Mouse (Mus musculus) induced T-regulatory cell, adult 2 months (primary cell): ENCODE data around the gene Bcam.
"Not testable (repeated sequence)": the region's sequence is repeated elsewhere in the genome, so short reads cannot be mapped to it uniquely, and the experiment has no call there.

Experiments used
- DNase-seq: peaks from one replicate; pipeline ENCODE4 v3.0.0-alpha.2; 2012; ENCODE audit warnings: low read depth

The Bcam gene

DNA sequence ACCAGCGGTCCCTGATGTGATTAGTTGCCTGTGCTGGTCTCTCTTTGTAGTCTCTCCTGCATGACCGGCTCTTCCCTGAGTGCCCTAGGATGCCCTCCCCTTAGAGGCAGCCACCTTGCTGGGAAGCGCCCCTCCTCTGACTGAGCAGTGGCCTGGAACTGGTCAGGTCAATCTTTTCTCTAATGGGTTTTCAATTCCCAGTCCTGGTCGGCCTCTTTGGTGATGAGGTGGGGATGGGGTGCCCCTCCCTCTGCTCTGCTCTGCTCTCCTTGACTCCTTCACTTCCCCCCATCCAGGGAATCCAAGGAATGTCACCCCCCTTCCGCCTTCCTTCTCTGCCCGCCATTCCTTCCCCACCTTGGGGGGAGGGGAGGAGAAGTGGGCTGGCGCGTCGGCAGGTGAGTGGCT lies at the start of gene Bcam:
Gene Bcam, minus strand, starts transcription at position 33 of the 408 bp plus-strand sequence.
- no peak for DNase-seq

DNA sequence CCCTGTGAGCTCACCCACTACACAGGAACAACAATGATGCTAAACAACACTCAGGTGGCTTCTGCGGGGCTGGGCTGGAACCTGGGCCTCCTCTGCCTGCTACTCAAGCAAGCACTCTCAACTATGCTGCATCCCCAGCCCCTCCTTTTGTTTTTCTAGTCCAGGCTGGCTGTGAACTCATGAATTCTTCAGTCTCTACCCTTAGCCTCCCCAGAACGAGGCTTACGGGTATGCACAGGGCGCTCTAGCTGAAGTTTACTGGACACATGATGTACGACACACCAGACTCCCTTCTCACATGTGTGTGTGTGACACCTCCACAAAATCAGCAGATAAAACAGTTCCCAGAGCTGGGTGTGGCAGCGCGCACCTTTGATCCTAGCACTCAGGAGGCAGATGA lies 48.1 kb upstream of the Bcam start:
- DNase-seq: peak; percentile 62

DNA sequence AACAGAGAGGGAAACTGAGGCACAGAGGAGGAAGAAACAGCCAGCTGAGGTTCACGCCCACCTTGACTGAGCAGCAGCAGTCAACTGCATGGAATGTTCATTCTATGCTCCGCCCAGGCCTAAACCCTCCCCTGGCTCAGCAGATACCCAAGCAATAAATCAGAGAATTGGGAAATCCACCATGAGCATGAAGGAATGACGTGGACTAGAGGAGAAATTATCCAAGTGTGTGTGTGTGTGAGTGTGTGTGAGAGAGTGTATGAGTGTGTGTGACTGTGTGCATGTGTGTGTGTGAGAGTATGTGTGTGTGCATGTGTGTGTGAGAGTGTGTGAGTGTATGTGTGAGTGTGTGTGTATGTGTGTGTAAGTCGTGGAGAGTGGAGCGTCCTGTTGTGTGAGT lies 47.6 kb upstream of the Bcam start:
- no peak for DNase-seq

DNA sequence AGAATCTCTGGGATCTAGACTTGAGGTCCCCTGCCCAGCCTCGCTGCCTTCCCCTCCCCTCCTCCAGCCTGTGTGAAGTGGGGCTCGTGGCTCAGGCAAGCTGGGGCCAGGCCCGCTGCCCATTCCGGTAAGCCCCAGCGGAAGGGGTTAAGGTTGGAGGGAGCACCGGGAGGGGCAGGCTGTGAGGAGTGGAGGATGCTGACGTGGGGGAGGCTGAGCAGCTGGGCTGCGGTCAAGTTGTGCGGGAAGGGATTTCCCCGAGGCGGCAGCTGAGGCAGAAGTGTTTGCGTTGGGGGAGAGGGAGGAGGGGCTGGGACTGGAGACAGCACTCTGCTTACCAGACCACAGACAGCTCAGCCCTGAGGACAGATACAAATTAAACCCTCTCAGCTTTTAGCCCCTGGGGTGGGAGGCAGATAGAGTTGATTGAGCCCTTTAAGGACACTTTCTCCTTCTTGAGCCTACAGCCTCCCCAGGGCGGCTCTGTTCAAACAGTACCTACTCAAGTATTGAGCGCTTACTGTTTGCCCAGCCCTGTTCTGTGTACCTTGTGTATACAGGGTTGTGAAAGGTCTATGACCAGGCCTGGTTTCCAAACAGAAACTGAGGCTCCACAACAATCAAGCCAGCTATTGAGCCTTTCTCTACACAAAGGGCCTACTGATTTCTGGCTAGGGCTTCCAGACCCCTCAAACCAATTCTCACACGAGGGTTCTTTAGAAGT lies 46.7 kb upstream of the Bcam start:
- peak; percentile 96 for DNase-seq

DNA sequence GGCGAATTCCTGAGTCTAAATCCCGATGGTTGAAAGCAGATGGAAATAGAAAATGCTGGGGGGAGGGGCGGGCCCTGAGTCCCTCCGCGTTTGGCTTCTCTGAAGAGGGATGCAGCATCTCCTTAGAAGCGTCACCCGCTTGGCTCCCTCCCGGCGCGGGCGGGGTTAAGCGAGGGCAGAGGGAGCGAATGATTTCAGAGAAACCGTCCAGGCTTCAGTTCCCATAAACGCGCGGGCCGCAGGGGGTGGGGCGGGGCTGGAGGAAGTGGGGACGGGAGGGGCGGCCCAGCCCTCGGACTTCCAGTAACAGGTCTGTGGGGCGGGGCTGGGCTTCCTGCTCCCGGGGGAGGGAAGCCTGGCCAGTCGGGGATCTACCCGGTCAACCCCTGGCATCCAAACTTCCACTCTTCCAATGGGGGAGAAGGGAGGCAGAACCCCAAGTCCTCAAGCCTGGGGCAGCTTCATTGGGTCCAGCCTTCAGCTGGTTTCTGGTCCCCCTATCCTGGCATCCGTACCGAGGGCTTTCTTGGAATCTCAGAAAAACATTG lies 45.5 kb upstream of the Bcam start:
- DNase-seq: peak; percentile 89

DNA sequence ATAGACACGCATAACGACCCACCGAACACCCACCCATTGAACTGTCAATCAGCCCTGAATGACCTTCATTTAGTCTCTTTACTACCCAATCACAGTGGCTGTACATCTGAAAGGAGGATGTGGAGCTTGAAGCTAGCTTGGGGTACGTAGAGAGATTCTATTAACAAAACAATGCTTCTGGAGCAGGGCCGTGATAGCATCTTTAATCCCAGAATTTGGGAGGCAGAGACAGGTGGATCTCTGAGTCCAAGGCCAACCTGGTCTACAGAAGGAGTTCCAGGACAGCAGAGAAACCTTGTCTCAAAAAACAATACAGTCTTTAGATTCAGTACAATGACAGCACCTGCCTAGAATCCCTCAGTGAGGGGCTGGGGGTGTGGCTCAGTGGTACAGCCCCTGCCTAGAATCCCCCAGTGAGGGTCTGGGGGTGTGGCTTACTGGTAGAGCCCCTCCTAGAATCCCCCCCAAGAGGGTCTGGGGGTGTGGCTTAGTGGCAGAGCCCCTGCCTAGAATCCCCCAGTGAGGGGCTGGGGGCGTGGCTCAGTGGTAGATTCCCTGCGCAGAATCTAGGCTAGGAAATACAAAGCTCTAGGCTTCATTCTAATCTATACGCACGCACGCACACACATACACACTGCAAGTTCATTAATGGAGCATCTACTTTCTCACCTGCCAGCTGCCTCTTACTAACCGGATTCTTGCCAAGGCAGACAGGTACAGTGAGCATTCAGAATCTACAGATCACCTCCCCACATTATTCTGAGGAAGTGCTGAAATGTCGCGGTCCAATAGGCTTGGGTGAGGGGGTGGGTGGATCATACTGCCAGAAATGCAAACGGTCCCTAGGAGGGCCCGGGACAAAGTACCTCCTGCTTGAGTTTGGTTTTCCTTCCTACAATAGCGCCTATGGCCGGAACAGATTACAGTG lies 44.7 kb upstream of the Bcam start:
- peak; percentile 35 for DNase-seq

DNA sequence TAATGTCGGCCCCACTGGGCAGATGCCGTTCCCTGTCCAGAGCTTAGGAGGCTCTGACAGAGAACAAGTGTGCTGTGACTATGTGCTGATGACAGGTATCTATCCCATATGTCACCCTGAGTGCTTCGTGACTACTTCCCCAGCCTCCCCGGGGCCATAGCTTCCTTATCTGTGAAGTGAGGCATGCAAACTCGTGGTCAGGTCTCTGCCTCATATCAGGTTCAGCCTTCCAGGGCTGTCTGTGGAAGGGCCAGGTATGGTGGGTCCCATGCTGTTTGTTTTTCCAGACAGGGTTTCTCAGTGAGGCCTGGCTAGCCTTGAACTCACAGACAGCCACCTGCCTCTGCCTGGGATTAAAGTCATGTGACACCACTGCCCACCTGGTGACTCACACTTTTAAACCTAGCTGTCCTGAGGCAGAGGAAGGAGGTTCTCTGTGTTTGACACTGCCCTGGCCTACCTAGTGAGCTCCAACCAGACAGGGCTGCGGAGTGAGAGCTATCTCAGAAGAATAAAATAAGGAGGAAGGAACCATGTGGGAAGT lies 42.8 kb upstream of the Bcam start:
- DNase-seq: peak; percentile 22

DNA sequence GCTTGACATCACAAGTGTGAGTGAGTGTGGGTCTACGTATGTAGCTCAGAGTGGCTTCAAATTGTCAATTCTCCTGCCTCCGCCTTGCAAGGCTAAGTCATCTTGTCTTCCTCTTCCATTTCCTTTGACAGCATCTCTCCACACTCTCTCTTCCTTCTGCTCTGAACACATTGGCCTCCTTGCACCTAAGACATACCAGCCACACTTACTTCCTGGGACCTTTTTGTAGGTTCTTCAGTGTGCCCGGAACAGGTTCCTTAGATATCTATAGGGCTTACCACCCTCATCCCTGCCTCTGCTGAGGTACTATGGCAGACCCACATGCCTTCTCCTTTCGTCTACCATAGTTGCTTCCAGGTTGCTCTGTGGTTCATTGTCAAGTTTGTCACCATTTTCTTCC lies 42.3 kb upstream of the Bcam start:
- peak; percentile 19 for DNase-seq

DNA sequence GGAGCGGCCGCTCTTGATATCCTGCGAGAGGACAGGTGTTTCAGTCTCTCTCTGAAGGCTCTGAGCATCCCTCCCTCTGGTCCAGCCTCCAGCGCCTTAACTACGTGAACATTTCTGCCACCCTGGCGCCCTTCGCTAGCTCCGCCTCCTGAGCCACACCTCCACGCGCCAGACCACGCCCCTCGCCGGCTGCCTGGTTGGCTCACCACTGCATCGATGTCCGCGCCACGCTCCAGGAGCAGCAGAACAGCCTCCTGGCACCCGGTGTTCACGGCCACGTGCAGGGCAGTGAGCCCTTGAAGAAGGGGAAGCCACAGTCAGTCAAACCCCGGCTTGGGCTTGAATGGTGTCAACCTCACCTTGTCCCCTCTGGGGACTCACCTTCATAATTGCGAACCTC lies 40.3 kb upstream of the Bcam start:
- DNase-seq: no peak

DNA sequence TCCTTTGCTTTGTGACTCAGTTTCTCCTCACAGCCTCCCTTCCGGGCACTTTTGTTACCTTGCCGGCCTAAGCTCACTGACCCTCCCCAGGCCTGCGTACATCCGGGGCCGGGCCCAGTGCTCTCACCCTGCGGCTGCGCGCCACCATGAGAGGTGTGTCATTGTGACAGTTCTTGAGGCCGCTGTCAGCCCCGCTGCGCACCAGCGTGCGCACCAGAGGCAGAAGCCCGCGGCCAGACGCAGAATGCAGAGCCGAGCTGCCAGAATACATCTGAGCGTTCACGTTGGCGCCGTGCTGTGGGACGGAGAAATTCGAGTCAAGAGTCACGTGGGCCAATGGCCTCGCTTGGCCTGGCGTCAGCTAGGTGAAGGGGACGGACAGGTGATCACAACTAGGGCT lies 38.6 kb upstream of the Bcam start:
- no peak for DNase-seq

DNA sequence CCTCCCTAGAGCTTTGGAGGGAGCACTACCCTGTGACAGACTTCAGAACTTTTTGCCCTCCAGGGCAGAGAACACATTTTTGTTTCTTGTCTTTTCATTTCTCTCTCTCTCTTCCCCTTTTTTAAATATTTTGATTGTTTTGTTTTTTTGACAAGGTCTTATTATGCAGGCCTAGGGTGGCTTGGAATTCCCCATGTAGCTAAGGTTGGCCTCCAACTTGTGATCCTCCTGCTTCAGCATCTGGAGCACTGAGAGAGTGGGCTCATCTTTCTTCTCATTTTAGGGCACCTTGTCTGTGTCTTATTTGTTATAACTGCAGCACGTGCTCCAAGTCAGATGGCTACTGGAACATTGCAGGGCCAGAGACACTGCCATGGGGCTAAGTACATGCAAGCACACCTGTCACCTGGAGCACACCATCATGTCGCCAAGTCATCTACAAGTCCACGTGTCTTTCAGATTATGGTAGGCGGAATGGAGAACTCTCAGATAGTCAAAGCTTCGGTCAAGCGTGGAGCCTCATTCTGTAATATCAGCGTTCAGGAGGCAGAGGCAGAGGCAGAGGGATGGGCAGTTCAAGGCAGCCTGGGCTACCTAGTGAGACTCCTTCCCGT lies 35.6 kb upstream of the Bcam start:
- peak; percentile 24 for DNase-seq

DNA sequence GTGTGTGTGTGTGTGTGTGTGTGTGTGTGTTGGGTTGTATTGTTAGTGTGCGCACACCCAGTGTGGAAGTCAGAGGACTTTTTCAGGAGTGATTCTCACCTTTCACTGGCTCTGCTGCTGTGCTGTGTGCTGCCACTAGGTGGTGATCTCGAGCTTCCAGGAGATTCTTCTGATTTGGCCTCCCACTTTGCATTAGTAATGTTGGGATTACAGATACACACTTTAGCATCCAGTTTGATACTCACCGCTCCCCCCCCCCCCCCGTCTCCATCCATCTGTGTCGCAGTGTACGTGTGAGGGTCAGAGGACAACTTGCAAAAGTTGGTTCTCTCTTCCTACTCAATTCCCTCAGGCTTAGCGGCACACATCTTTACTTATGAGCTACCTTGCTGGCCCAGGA lies 32.2 kb upstream of the Bcam start:
- DNase-seq: peak; percentile 87

DNA sequence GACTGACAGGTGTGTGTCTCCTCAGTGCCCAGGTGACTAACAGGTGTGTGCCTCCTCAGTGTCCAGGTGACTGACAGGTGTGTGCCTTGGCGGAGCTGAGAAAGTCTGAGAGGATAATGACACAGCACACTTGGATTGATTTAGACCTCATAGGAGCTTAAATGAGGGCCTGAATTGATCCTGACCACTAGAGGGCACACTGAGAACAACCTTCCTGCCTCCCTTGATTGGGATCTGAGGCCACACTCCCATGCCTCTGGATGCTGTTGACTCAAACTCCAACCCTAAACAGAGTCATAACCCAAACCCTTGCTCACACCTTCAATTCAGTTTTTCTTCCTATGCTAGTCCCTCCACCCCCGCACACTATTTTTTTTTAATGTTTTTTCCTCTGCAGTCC lies 29.9 kb upstream of the Bcam start:
- DNase-seq: peak; percentile 77

DNA sequence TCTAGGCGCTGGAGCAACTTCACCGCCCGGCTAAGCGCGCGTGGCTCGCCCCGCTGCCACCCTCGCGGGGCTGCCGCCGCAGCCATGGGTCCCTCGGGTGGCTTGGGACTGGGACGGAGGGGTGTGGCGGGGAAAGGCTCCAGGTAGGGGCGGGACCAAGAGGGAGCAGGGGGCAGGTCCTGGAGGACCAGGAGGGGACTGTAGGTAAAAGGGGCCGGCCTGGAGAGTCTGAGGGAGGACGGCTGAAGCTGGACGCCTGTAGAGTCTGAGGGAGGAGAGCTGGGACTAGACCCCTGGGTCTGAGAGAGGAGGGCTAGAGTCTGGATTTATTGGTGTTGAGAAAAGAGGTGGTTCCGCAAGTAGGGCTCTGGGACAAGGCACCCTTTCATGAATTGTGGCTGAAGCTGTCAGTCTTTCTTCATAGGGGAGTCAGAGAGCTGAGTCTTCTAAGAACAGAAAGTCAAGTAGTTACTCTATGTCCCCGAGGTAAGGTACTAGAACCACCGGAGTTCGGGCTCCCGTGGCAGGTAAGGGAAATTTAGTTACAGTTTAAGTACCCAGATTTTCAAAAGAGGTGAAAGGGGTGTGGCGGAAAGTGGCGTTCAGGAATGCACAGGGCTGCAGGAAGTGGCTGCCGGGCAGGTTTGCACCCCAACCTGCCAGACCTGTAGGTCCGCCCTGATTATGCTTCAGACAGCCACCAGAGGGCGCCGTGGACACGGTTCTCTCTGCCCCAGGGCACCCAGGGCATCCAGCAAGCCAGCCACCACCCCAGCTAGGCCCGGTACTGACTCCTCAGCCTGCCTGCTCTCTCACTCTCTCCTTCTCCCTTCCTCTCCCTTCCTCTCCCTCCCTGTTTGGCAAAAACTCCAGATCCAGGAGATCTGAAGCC lies 26.1 kb upstream of the Bcam start, which contains the start of gene Cblc:
Gene Cblc, minus strand, starts transcription at position 113 of the 892 bp plus-strand sequence.
- DNase-seq: peak; percentile 93

DNA sequence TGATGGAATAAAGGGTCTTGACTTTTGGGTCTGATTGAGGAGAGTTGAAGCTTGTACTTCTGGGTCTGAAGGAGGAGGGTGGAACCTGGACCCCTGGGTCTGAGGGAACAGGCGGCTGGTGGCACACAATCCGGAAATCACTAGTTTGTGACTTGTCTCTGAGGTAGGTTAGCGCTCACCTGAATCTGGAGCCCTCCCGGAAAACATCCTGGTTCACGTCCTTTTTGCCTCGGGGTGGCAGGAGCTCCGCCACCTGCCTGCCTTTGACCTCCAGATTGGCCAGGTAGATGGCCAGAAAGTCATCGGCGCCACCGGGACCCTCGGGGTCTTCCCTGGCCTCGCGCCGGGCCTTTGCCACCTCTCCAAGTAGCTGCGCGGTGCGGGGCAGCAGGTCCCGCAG lies 25.4 kb upstream of the Bcam start:
- no peak for DNase-seq

DNA sequence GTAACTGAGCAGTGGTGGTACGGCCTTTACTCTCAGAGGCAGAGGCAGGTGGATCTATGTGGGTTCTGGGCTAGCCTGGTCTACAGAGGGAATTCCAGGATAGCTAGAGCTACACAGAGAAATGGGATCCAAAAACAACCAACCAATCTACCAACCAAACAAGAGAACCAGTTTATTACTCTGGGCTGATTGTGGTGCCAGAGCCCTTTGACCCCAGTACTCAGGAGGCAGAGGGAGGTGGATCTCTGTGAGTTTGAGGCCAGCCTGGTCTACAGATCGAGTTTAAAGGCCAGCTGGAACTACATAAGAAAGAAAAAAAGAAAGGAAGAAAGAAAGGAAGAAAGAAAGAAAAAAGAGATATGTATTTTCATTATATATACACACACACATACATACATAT lies 24.4 kb upstream of the Bcam start:
- DNase-seq: no peak

DNA sequence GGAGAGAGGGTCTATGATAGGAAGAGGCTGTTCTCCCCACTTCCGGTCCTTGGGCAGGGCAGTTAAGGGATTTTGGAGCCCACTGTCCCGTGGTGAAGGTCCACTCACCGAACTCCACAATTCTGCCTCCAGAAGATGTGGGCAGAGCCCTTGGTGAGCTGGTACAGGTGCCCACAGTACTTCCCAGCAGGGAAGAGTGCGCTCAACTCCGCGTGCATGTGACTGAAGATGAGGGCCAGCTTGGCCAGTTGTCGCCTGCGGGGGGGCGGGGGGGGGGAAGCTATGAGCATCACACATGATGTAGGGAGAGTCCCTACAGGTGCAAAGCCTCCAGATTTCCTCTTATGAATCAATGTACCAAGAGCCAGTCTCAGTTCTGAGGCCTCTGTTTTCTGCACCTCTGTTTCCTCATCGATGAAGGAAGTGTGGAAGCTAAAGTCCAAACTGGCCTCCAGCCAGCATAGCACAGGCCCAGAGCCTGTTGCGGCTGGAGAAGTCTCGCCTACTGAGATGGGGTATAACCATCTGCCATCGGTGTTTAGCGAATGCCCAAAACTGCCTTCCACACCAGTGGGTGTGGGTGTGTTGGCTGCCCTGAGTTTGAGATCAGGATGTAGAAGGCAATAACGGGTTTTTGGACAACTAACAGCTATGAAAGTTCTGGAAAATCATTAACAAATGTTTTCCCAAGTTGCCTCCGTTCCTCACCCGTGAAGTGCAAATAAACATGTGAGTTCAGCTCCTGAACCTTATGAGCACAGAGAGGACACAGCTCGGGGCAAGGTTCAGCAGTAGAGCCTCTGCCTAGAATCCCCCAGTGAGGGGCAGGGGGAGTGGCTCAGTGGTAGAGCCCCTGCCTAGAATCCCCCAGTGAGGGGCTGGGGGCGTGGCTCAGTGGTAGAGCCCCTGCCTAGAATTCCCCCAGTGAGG lies 22.1 kb upstream of the Bcam start:
- peak; percentile 43 for DNase-seq

DNA sequence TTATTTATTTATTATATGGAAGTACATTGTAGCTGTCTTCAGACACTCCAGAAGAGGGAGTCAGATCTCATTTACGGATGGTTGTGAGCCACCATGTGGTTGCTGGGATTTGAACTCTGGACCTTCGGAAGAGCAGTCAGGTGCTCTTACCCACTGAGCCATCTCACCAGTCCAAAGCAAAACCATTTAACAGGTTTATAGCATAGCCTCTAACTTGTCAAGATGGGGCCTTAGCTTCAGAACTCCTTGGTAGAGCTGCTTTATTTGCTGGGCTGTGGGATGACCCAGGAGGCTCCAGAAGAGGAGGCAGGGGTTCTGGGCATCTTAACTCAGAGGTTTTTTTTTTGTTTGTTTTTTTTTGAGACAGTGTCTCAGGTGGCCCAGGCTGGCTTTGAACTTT lies 20.7 kb upstream of the Bcam start:
- not testable (repeated sequence) for DNase-seq

DNA sequence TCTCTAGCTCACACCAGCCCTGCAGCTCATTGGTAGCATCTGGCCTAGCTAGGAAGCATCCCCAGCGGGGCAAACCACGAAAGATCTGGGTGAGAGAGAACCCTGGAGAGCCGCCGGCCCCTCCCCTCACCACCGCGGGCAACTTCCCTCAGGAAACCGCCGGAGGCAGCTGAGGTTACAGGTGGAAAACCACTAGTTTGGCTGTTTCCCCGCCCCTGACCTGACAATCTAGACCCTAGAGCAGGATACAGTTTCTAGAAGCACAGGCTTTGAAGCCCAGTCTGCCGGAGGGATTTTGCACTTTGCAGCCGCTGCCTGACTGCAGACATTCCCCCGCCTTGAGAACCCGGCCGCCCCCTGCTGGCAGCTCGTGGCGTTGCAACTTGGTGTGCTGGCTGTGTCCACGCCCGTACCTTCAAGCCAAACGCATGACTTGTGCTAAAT lies 19.1 kb upstream of the Bcam start:
- peak; percentile 91 for DNase-seq

DNA sequence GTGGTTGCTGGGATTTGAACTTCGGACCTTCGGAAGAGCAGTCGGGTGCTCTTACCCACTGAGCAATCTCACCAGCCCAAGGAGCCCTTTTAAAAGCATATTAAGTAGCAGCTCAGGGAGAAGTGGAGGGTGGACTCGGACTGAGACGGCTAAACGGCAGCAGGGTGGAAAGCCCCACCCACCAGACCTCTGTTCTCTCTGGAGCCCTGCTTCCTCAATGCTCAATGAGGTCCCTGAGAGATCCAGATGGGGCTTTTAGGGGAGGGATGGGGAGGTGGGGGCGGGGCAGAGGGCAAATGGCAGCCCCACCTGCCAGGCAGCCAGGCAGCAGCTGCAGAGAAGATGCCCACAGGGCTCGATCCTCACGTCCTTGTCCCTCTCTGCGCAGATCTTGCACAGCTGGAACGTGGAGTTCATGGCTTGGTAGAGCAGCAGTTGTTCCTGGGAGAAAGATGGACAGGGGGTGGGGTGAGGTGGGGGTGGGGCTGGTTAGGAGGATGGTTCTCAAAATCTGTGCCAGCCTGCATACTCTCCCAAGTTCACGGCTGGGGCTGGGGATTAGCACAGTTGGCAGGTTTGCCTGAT lies 15.2 kb upstream of the Bcam start:
- no peak for DNase-seq
